Mouse (Mus musculus): ENCODE data around the gene Rnf223.
"Not testable (repeated sequence)": the region's sequence is repeated elsewhere in the genome, so short reads cannot be mapped to it uniquely, and the experiment has no call there.

Rnf223 gene

GRCm38 (mm10) chr4:156130940-156131339 lies 627 bp downstream of the Rnf223 start:
- DNase-seq = no peak

DNA sequence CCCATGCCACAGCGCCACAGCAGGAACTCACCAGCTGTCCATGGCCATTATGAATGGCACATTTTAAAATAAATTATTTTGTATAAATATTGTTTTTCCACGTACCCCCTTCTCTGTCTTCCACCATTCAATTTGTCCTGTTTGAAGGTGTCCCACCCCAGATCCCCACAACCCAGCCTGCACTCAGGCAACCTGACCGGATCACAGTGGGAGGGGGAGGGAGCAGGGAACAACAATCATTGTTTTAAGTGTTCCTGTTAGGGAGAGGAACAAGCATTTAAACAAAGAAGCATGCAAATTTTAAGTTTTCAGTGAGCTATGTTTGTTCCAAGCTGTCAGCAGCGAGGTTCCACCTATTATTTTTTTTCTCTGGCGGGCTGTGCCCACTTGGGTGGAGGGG lies 3.0 kb downstream of the Rnf223 start:
- DNase-seq = no peak

DNA sequence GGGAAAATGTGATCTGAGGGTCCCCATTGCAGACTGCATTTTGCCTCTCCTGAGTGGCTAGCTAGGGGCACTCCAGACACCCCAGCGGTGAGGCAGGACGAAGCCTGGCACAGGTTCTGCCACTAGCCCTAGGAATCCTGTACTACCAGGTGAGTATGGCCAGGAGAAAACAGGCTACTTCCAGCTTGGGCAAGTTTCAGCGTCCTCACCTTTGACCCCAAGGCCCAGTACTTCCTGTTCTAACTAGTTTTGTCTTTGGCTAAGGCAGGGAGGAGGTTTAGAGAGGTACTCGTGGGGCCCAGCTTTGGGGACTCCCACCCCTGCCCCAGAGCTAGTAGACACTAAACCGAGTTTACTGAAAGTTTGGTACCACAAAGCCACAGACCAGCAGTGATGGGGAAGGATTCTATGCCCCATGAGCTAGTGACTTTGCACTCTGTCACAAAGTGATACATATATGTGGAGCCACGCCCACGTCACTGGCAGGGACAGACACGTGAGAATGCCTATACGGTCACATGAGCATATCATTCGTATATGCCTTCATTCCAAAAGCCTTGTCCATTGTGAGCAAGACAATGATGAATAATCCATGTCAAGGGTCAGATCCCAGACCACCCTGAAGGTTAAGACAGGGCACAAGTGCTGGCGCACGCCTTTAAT lies 3.8 kb downstream of the Rnf223 start:
- DNase-seq = no peak

DNA sequence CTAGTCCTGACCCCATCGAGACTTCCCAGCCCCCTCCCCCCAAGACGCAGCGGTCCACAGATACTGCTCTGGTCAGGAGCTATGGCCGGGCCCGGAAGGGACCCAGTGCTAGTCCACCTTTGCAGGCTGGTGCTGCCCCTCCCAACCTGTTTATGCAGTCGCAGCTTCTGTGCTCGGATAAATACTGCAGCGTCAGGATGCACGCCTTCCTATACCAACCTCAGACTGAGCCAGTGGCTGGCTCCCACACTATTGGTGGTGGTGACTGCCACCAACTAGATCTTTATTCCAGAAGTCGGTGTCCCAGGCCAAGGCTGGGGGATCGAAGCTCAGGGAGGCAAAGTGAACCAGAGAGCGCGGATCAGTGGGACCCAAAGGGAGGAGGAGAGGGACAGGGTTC lies 4.8 kb downstream of the Rnf223 start:
- no peak for DNase-seq

DNA sequence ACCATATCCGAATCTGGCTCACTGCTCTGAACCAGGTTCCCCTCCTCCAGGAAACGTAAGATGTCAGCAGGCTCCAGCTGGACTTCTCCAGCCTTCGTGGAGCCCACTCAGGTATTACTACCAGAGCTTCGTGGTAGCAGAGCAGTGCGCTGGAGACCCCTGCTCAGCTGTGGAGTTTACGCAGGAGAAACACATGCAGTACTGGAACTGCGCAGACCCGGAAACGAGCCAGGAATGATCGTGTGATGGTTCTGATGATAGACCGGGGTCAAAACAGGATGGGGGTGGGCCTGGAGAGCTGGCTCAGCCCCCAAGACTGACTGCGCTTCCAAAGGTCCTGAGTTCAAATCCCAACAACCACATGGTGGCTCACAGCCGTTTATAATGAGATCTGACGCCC lies 5.5 kb downstream of the Rnf223 start:
- DNase-seq = no peak

- DNase-seq = no peak
Observed at GRCm38 (mm10) chr4:156136285-156137100, 6.2 kb downstream of the Rnf223 start.

DNA sequence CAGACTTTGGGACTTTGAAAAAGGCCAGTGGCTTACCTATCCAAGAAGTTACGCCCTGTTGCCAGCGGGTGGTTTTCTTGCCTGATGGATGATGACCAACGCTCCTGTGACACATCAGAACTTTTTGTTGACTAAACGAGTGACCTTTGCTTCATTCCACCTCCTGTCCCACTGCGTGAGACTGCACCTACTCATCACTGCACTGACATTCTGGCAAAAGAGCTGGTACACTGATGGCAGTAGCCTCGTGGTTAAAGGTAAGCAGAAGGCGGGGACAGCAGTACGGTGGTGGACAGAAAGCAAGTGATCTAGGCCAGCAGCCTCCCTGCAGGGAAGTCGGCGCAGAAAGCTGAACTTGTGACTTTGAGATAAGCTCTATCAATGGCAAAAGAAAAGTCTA lies 20.6 kb downstream of the Rnf223 start:
- not testable (repeated sequence) for DNase-seq

GRCm38 (mm10) chr4:156154771-156155170 lies 24.5 kb downstream of the Rnf223 start:
- DNase-seq = no peak

- DNase-seq = no peak
Observed at GRCm38 (mm10) chr4:156166477-156166876, 36.2 kb downstream of the Rnf223 start.

- no peak for DNase-seq
Observed at GRCm38 (mm10) chr4:156168611-156169010, 38.3 kb downstream of the Rnf223 start.

- no peak for DNase-seq
Observed at GRCm38 (mm10) chr4:156169129-156169528, 38.8 kb downstream of the Rnf223 start.

GRCm38 (mm10) chr4:156171828-156172227 lies 41.5 kb downstream of the Rnf223 start:
- DNase-seq = no peak

- DNase-seq = no peak
Observed at GRCm38 (mm10) chr4:156177630-156178029, 47.3 kb downstream of the Rnf223 start.

All from cerebellum, adult 9-11 months (tissue).